In the genomic region with DNA sequence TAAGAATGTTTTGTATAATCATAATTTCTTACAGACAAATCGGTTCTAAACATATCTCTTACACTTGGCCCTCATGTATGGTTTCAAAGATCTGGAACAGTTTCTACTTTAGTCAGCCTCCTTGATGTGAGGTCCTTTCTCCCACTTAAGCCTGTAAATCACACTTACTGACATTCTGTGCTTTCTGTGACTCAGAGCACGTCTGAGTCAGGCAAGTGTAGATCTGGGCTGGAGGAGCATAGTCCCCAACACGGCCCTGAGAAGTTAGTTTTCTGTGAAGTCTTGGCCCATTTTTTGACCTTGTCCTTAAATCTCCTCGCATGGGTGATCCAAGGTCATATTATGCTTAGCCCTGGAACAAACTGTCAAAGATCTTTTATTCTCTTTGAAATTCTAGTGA, we compare ENCODE assay signal across 20 mouse cellular contexts.
A peak's percentile ranks its signal among the peaks of the same experiment; 100 is the strongest.
DNase-seq lines count a peak whose midpoint lies in the region; ATAC-seq and TF ChIP-seq lines count a peak whose summit lies in the region.
"Had no signal": no experiment of that assay in that cellular context is flagged by ENCODE, and none has a peak within 500 bp of the region (broad histone marks: within the 10 kb centered on the region; RNA-seq: fewer than 3 reads in every experiment).

No protein-coding gene starts in this region.

- ATAC-seq in lung, embryonic 15.5 days (ENCODE audit: borderline replicate concordance, extremely low read depth, low FRiP score, low TSS enrichment): peak; percentile 71; the same call in 1 of the 2 replicates
- peak; percentile 82 for ATAC-seq in Patski
- ATAC-seq: liver, embryonic 12.5 days; midbrain, embryonic 16.5 days had no signal

- peaks cover 6% of the 10 kb centered on the region for H3K36me3 ChIP-seq in lung, embryonic 15.5 days
- H3K36me3 ChIP-seq: embryonic facial prominence, embryonic 15.5 days; hindbrain, embryonic 12.5 days; limb, embryonic 12.5 days had no signal

- no peak for TF ChIP-seq CTCF in gastrocnemius, adult 2 months (IDR thresholded peaks at IDR 0.05)
- no peak for TF ChIP-seq CTCF in Patski (IDR thresholded peaks at IDR 0.05)

- peak overlapping the region; percentile 93 for H3K27ac ChIP-seq in gastrocnemius, adult 2 months
- H3K27ac ChIP-seq in lung, embryonic 15.5 days: no peak overlapping the region
- H3K27ac ChIP-seq in brown adipose tissue, adult 24 weeks (replicated peaks; ENCODE audit: low read depth, low read length): peak overlapping the region; percentile 70
- H3K27ac ChIP-seq: embryonic facial prominence, embryonic 15.5 days; hindbrain, embryonic 12.5 days; limb, embryonic 12.5 days; liver, embryonic 12.5 days had no signal

- intact Hi-C loops in gastrocnemius, adult 2 months (cut with DNase I): no loop called here

- CTCF ChIA-PET in Patski (lab: Charles Lee): no interaction called here

- peaks cover 12% of the 10 kb centered on the region; the same call in 1 of the 2 replicates for H3K4me1 ChIP-seq in lung, embryonic 15.5 days
- H3K4me1 ChIP-seq in brown adipose tissue, adult 24 weeks (ENCODE audit: control insufficient read depth, insufficient read depth, insufficient read length, low read length): peaks cover 18% of the 10 kb centered on the region
- H3K4me1 ChIP-seq: hindbrain, embryonic 12.5 days had no signal

- in situ Hi-C loops in Patski (cut with MboI; ENCODE audit: low pct_unique_long_range_greater_than_20kb): loop anchor here (5.0 kb wide), 1 partner anchor 190 kb away; no protein-coding TSS in a partner anchor

- 31% methylated on average over 4 of the region's 4 CpGs for WGBS in lung, embryonic 15.5 days

- POLR2A ChIA-PET in Patski (lab: Charles Lee): no interaction called here

- no peak overlapping the region for H3K4me2 ChIP-seq in lung, embryonic 15.5 days
- H3K4me2 ChIP-seq: embryonic facial prominence, embryonic 15.5 days; heart, embryonic 11.5 days; hindbrain, embryonic 12.5 days; limb, embryonic 12.5 days; liver, embryonic 12.5 days had no signal

- H3K4me3 ChIP-seq in gastrocnemius, adult 2 months: no peak overlapping the region
- H3K4me3 ChIP-seq in lung, embryonic 15.5 days: no peak overlapping the region
- H3K4me3 ChIP-seq in brown adipose tissue, adult 24 weeks (ENCODE audit: insufficient read depth, low read depth, low read length): no peak overlapping the region
- H3K4me3 ChIP-seq: embryonic facial prominence, embryonic 15.5 days; hindbrain, embryonic 12.5 days; limb, embryonic 12.5 days; liver, embryonic 12.5 days had no signal

- DNase-seq in gastrocnemius, adult 2 months: no peak
- DNase-seq in gastrocnemius, postnatal 25 days: no peak
- no peak for DNase-seq in lung, postnatal 4 days
- no peak for DNase-seq in Patski (ENCODE audit: low read depth, low spot score)
- DNase-seq in right cerebral cortex, postnatal 14 days: no peak
- DNase-seq in embryo, embryonic 10 days (ENCODE audit: low spot score): no peak
- DNase-seq: cerebellum, adult 11-12 months; cerebellum, postnatal 25 days; heart, postnatal 14 days; kidney, adult 18-20 months; lung, postnatal 14 days; thymus, postnatal 25 days had no signal

- no peaks in the 10 kb centered on the region for H3K9me3 ChIP-seq in lung, embryonic 15.5 days
- H3K9me3 ChIP-seq: embryonic facial prominence, embryonic 15.5 days; hindbrain, embryonic 12.5 days; limb, embryonic 12.5 days; liver, embryonic 12.5 days had no signal

- H3K9ac ChIP-seq in lung, embryonic 15.5 days: no peak overlapping the region
- H3K9ac ChIP-seq: embryonic facial prominence, embryonic 15.5 days; hindbrain, embryonic 12.5 days; limb, embryonic 12.5 days; liver, embryonic 12.5 days had no signal

- H3K27me3 ChIP-seq in lung, embryonic 15.5 days: no peaks in the 10 kb centered on the region
- H3K27me3 ChIP-seq in Patski: no peaks in the 10 kb centered on the region
- H3K27me3 ChIP-seq: embryonic facial prominence, embryonic 15.5 days; hindbrain, embryonic 12.5 days; limb, embryonic 12.5 days; liver, embryonic 12.5 days had no signal
